Mouse (Mus musculus): ENCODE data around the gene Tuba1a.

Tuba1a gene

GRCm38 (mm10) chr15:98953401-98954356 lies at the start of gene Tuba1a, which contains the start of gene Gm49450:
Gene Tuba1a (minus strand): TSS chr15:98953703.
Gene Gm49450 (minus strand): TSS chr15:98953551.
- CTCF ChIA-PET = interaction anchor here (0.6 to 1.4 kb wide), 5 partner anchors 9 to 49 kb away, joined by 3 to 8 read pairs (median 4); partner anchors contain the start of gene Lmbr1l

GRCm38 (mm10) chr15:99001451-99001931 lies 48.0 kb upstream of the Tuba1a start:
- CTCF ChIA-PET = interaction anchor here (0.6 kb wide), 2 partner anchors 21 to 54 kb away, joined by 3 to 4 read pairs; no protein-coding TSS in a partner anchor

DNA sequence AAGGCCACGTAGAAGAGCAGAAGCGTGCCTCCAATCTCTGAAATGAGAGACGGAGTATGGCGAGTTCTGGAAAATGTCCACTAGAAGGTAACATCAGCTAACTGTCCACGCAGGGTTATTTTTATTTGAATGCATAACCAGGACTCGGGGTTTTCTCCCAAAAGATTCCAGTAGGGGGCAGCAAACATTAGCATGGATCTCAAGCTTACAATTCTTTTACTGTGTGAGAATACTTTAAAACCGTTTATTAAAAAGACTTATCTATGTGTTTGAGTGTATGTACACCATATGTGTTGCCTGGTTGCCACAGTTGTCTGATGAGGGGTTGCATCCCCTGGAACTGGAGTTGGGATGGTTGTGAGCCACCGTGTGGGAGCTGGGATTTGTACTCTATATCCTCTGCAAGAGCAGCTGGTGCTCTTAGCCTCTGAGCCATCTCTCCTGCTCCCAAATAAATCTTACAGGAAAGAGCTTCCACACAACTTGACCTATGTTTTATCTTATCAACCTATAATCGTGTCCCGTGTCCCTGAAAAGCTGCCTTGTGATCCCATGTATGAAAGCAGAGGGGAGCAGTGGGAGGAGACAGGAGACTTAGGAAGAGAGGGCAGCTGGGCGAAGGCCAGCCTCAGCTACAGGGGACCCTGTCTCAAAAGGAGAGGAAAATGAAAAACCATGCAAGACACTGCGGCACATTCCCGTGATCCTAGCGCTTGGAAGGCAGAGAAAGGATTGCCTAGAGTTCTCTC lies 47.2 kb upstream of the Tuba1a start:
- CTCF ChIA-PET = no interaction called here

DNA sequence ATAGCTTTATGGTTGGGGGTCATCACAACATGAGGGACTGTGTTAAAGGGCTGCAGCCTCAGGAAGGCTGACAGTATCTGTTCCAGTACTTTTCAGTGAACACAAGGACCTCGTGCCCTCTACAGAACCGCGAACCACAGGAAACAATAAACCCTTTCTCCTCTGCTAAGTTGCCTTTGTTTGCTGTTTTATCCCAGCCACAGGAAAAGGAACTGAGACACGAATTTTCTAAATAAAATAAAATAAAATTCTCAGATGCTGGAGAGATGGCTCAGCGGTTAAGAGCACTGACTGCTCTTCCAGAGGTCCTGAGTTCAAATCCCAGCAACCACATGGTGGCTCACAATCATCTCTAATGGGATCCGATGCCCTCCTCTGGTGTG lies 45.3 kb upstream of the Tuba1a start:
- CTCF ChIA-PET = no interaction called here

GRCm38 (mm10) chr15:98997938-98998774 lies 44.7 kb upstream of the Tuba1a start:
- CTCF ChIA-PET = no interaction called here

GRCm38 (mm10) chr15:98996840-98997239 lies 43.3 kb upstream of the Tuba1a start:
- CTCF ChIA-PET = interaction anchor here (0.6 kb wide), 1 partner anchor 1249 kb away, joined by 3 read pairs; no protein-coding TSS in a partner anchor

- CTCF ChIA-PET = interaction anchor here (0.5 to 0.6 kb wide), 2 partner anchors 92 to 847 kb away, joined by 4 to 10 read pairs; no protein-coding TSS in a partner anchor
Measured at GRCm38 (mm10) chr15:98994957-98995520, 41.5 kb upstream of the Tuba1a start.

GRCm38 (mm10) chr15:98993865-98994264 lies 40.4 kb upstream of the Tuba1a start:
- CTCF ChIA-PET = interaction anchor here (0.6 to 1.3 kb wide), 4 partner anchors 19 to 121 kb away, joined by 3 to 7 read pairs (median 4); no protein-coding TSS in a partner anchor

DNA sequence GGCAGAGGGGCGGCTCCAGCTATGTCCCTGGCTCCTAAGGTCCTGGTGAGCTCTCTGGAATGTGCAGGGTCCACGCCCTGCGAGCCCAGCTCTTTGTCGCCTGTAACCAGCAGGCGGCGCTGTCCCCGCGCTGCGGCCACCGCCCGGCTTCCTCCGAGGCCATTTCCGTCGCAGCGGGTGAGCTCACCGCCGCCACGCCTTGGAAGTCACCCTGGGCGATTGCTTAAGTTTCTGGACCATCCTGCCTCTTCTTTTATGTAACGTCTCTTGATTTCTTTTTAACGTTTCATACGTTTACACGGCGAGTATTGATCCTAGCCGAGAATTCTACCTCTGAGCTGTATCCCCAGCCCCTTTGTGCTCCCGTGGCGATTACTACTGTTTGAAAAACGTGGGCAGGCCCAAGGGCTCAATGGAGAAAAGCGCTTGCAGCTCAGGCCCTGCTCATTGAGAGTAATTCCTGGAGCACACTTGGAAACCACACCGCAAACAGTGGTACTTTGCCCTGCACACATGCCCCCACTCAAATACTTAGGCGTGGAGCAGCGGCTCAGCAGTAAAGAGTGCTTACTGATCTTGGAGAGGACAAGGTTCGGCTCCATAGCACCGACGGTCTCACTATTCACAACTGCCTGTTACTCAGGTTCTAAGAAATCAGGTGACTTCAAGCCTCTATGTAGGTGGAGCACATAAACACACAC lies 39.7 kb upstream of the Tuba1a start:
- CTCF ChIA-PET = interaction anchor here (0.5 to 1.3 kb wide), 7 partner anchors 19 to 121 kb away, joined by 3 to 7 read pairs (median 4); partner anchors contain the start of genes Gm49450 and Tuba1a

- CTCF ChIA-PET = interaction anchor here (0.5 to 1.3 kb wide), 4 partner anchors 40 to 116 kb away, joined by 3 to 7 read pairs (median 4); no protein-coding TSS in a partner anchor
Measured at GRCm38 (mm10) chr15:98992086-98992912, 38.8 kb upstream of the Tuba1a start.

- CTCF ChIA-PET = no interaction called here
Measured at GRCm38 (mm10) chr15:98991540-98992050, 38.1 kb upstream of the Tuba1a start.

- CTCF ChIA-PET = no interaction called here
Measured at GRCm38 (mm10) chr15:98990669-98991539, 37.4 kb upstream of the Tuba1a start.

- CTCF ChIA-PET = no interaction called here
Measured at GRCm38 (mm10) chr15:98989701-98990430, 36.4 kb upstream of the Tuba1a start.

- CTCF ChIA-PET = no interaction called here
Measured at GRCm38 (mm10) chr15:98988787-98989186, 35.3 kb upstream of the Tuba1a start.

- CTCF ChIA-PET = interaction anchor here (0.6 kb wide), 1 partner anchor 108 kb away, joined by 3 read pairs; no protein-coding TSS in a partner anchor
Measured at GRCm38 (mm10) chr15:98987661-98988181, 34.2 kb upstream of the Tuba1a start.

DNA sequence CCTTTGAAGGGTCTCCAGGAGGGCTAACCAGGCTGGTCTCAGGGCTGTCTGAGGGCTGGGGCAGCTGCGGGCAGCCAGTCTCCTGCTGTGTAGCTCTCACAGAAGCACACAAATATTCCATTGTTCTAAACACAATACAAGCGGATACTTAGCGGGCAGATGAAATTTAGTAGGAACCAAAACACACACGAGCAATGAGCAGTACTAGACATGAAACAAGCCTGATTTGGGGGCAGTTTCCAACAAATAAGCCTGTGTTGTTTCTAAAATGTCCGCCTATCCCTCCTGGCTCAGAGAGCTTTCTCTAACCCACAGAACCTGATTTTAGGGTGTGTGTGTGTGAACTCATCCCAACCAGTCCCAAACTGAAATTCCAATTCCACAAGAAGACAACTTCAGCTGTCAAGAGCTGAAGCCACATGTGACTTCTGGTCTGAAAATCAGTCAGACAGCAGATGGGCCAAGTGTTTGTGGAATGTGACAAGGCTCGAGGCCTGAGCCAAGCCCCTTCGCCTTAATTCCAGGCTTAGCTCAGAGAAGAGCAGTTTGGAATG lies 33.7 kb upstream of the Tuba1a start:
- CTCF ChIA-PET = no interaction called here

Measured in spleen, embryonic (tissue).